Mouse (Mus musculus): ENCODE results near the gene Hist1h3f. TPM values are rescaled to one million over a fixed set of nuclear protein-coding genes. Genes with fewer than 3 reads are reported as not detected.
A peak's percentile ranks its signal among the peaks of the same experiment; 100 is the strongest.
"Not testable (repeated sequence)": the region's sequence is repeated elsewhere in the genome, so short reads cannot be mapped to it uniquely, and the experiment has no call there.

Hist1h3f gene
- polyA plus RNA-seq, 1 experiment, result 1.3 TPM

DNA sequence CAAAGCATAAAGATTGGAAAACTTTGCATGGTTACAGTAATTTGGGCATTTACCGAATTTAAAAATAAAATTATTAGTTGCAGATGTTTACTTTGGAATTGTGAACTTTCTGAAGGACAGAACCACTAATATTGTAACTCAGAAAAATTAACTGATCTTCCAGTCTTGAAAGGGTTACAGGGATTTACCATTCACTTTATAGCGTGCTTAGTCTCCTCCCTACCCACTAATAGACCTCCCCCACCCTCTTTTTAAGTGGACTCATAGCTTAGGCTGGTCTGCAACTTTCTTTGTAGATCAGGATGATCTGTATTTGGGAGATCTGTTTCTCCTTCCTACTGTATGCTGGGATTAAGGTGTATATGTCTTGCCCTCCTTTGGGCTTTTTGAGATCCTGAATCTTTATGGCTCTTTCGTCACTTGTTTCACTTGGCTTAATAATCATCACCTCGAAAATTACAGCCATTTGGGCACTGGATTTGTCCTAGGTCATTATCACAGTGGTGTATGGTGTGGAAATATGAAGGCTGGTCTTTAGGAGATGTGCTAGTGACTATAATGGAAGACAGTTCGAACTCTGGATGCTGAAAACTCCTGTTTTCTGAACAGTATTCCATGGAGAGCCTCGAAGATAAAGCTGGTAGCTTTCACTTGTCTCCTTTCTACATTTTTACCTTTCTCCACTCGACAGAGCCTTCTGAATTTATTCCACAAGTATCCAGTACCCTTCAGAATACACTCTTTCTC is 7.6 kb upstream of the Hist1h3f start:
- no peak for TF ChIP-seq CTCF (IDR thresholded peaks at IDR 0.05; ENCODE audit: insufficient read depth, low read length)
- no peak for TF ChIP-seq POLR2A (IDR thresholded peaks at IDR 0.05; ENCODE audit: borderline replicate concordance, extremely low read depth, low read depth, low read length)
- no peak overlapping the region for H3K4me3 ChIP-seq (replicated peaks; ENCODE audit: extremely low read depth, low read depth, low read length)
- 17% methylated on average over 7 of the region's 7 CpGs for WGBS
- peaks cover 2% of the 10 kb centered on the region; the same call in 1 of the 2 replicates for H3K4me1 ChIP-seq (ENCODE audit: control insufficient read depth, insufficient read depth, low read length)
- no peak for DNase-seq

GRCm38 (mm10) chr13:23537006-23537710 is 6.7 kb upstream of the Hist1h3f start:
- WGBS, result 64% methylated on average over 3 of the region's 3 CpGs
- H3K4me1 ChIP-seq (ENCODE audit: control insufficient read depth, insufficient read depth, low read length), result peaks cover 2% of the 10 kb centered on the region; the same call in 1 of the 2 replicates
- no peak overlapping the region for H3K4me3 ChIP-seq (replicated peaks; ENCODE audit: extremely low read depth, low read depth, low read length)
- no peak for DNase-seq
- TF ChIP-seq CTCF (IDR thresholded peaks at IDR 0.05; ENCODE audit: insufficient read depth, low read length) (no peak), POLR2A (IDR thresholded peaks at IDR 0.05; ENCODE audit: borderline replicate concordance, extremely low read depth, low read depth, low read length) (no peak)

DNA sequence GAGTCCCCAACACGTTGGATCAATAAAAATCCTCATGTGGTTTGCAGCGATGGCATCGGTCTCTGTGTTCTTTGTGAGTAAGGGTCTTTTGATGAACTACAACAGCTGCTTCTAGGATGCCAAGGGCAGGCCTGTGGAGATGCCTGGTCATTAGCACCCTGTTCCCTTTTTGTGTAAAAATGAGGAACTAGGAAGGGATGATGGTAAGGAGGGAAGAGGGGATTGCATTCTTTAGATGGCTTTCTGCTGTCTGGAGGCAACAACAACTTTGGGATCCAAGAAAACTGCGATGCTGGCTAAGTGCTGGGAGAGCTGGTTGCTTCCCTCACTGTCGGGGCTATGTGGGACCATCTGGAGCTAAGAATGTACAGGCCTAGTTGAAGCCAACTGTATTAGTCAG is 5.6 kb upstream of the Hist1h3f start:
- no peak overlapping the region for H3K4me3 ChIP-seq (replicated peaks; ENCODE audit: extremely low read depth, low read depth, low read length)
- H3K4me1 ChIP-seq (ENCODE audit: control insufficient read depth, insufficient read depth, low read length), result peaks cover 2% of the 10 kb centered on the region; the same call in 1 of the 2 replicates
- no peak for TF ChIP-seq POLR2A (IDR thresholded peaks at IDR 0.05; ENCODE audit: borderline replicate concordance, extremely low read depth, low read depth, low read length)
- WGBS, result 81% methylated on average over 5 of the region's 5 CpGs
- no peak for DNase-seq

- 58% methylated on average over 1 of the region's 1 CpGs for WGBS
These were observed 4.0 kb upstream of the Hist1h3f start for GRCm38 (mm10) chr13:23539821-23540220.

DNA sequence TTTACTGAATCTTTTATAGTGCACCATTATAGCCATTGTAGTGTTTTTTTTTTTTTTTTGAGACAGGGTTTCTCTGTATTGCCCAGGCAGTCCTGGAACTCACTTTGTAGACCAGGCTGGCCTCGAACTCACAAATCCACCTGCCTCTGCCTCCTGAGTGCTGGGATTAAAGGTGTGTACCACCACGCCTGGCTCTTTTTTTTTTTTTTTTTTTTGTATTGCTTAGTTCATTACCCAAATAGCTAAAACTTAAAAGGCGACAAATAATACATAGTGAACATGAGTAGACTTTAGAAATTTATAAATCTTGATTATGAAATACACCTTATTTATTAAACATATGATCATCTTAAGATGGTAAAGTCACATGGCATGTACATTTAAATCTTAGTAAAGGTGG is 2.4 kb upstream of the Hist1h3f start:
- WGBS, result 88% methylated on average over 3 of the region's 3 CpGs

More at GRCm38 (mm10) chr13:23539821-23540220, 4.0 kb upstream of the Hist1h3f start:
- H3K4me3 ChIP-seq (replicated peaks; ENCODE audit: extremely low read depth, low read depth, low read length); H3K4me1 ChIP-seq (ENCODE audit: control insufficient read depth, insufficient read depth, low read length); DNase-seq: not testable (repeated sequence)

DNA sequence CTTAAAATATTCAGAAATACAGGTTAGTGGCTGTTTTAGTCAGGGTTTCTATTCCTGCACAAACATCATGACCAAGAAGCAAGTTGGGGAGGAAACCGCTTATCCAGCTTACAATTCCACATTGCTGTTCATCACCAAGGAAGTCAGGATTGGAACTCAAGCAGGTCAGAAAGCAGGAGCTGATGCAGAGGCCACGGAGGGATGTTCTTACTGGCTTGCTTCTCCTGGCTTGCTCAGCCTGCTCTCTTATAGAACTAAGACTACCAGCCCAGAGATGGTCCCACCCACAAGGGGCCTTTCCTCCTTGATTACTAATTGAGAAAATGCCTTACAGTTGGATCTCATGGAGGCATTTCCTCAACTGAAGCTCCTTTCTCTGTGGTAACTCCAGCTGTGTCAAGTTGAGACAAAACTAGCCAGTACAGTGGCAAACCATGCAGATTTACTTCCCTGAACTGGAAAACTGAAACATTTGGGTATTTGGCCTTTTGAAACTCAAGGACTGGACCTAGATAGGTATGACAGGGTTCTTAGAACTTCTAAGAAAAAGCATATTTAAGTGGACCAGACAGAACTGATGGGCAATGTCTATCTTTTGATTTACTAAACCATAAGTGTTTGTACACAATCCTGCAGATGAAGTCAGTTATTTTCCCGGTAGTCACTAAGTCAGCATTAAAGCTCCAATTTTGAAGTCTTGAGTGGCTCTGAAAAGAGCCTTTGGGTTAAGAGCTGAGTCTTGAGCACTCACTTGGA is 1.4 kb upstream of the Hist1h3f start:
- DNase-seq; H3K4me1 ChIP-seq (ENCODE audit: control insufficient read depth, insufficient read depth, low read length): not testable (repeated sequence)
- peak overlapping the region; percentile 41 for H3K4me3 ChIP-seq (replicated peaks; ENCODE audit: extremely low read depth, low read depth, low read length)
- WGBS, result 14% methylated on average over 3 of the region's 3 CpGs

More for the DNA sequence above, 2.4 kb upstream of the Hist1h3f start:
- no peak for TF ChIP-seq CTCF (IDR thresholded peaks at IDR 0.05; ENCODE audit: insufficient read depth, low read length)
- no peak for DNase-seq
- H3K4me1 ChIP-seq (ENCODE audit: control insufficient read depth, insufficient read depth, low read length), result peaks cover 2% of the 10 kb centered on the region; the same call in 1 of the 2 replicates
- no peak overlapping the region for H3K4me3 ChIP-seq (replicated peaks; ENCODE audit: extremely low read depth, low read depth, low read length)

DNA sequence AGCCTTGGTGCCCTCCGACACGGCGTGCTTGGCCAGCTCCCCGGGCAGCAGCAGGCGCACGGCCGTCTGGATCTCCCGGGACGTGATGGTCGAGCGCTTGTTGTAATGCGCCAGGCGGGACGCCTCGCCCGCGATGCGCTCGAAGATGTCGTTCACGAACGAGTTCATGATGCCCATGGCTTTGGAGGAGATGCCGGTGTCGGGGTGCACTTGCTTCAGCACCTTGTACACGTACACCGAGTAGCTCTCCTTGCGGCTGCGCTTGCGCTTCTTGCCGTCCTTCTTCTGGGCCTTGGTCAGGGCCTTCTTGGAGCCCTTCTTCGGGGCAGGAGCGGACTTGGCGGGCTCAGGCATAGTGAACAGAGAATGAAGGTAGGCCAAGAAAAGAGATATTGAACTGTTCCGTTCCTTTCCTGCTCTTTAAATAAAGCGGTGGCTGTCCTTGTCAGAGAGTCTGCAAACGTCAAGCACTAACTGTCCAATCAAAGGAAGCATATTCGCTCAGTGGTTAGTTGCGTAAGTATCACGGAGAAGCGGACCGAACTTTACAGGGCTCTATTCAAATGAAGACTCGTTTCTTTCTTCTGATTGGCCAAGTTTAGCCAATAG is 749 bp upstream of the Hist1h3f start, which contains the start of gene Hist1h2bh:
TSS of gene Hist1h2bh (minus strand) at position 394 of the 609 bp plus-strand sequence.
- WGBS, result under 1% methylated on average over 36 of the region's 42 CpGs
- TF ChIP-seq POLR2A (IDR thresholded peaks at IDR 0.05; ENCODE audit: borderline replicate concordance, extremely low read depth, low read depth, low read length), result peak; percentile 35; the same call in 1 of the 2 replicates
- peak within 1 kb of the TSS; percentile 71 for H3K4me3 ChIP-seq (replicated peaks; ENCODE audit: extremely low read depth, low read depth, low read length)
- peak; percentile 67 for DNase-seq
- not testable (repeated sequence) for H3K4me1 ChIP-seq (ENCODE audit: control insufficient read depth, insufficient read depth, low read length)

GRCm38 (mm10) chr13:23544787-23545120 is 902 bp downstream of the Hist1h3f start:
- DNase-seq; H3K4me1 ChIP-seq (ENCODE audit: control insufficient read depth, insufficient read depth, low read length): not testable (repeated sequence)
- WGBS, result under 1% methylated on average over 13 of the region's 14 CpGs
- H3K4me3 ChIP-seq (replicated peaks; ENCODE audit: extremely low read depth, low read depth, low read length), result peak overlapping the region; percentile 24

DNA sequence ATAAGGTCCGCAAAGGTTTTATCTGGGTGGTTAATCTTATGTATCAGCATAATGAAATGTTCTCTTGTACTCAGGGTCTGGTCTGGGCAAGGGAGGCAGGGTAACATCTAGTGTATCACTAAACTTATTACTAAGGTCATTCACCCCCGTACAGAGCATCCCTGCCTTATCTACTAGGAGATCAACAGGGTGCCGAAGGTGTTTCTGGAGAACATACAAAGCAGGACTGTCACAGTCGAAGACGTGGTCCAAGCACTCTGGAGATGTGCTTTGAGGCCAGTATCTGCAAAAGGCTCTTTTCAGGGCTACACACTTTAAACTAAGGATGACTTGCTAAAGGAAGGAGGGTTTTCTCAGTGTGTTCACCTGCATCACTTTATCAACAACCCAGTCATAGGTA is 2.8 kb downstream of the Hist1h3f start:
- 72% methylated on average over 5 of the region's 5 CpGs for WGBS

More for the DNA sequence above, 2.8 kb downstream of the Hist1h3f start:
- H3K4me1 ChIP-seq (ENCODE audit: control insufficient read depth, insufficient read depth, low read length), result peaks cover 2% of the 10 kb centered on the region; the same call in 1 of the 2 replicates
- DNase-seq, result no peak
- H3K4me3 ChIP-seq (replicated peaks; ENCODE audit: extremely low read depth, low read depth, low read length), result no peak overlapping the region
- TF ChIP-seq POLR2A (IDR thresholded peaks at IDR 0.05; ENCODE audit: borderline replicate concordance, extremely low read depth, low read depth, low read length), result no peak
- TF ChIP-seq CTCF (IDR thresholded peaks at IDR 0.05; ENCODE audit: insufficient read depth, low read length), result no peak
